Mouse (Mus musculus) limb, embryonic 11.5 days (tissue): ENCODE results near the gene Acyp2. TPM values are rescaled to one million over a fixed set of nuclear protein-coding genes. Genes with fewer than 3 reads are reported as not detected.

Source experiments
- ATAC-seq: fragments of 200-750 bp; cut with Nextera tagmentation; 2 replicates; pipeline ENCODE4 v1.8.0; 2017; ENCODE audit warnings: low read depth; ENCODE audit not compliant: insufficient number of reproducible peaks, low FRiP score, low TSS enrichment
- DNase-seq: peaks from one replicate; pipeline ENCODE4 v3.0.0-alpha.2; 2015; ENCODE audit warnings: low spot score
- H3K27ac ChIP-seq: fragments of 300-500 bp; sonication (generic); replicated peaks from 2 replicates; pipeline ENCODE4 v1.5.1; 2014; ENCODE audit warnings: low read depth, mild to moderate bottlenecking, low read length
- H3K27me3 ChIP-seq: fragments of 300-500 bp; sonication (generic); 2 replicates; pipeline ENCODE4 v1.6.1; 2014; ENCODE audit warnings: mild to moderate bottlenecking, low read length, mixed read lengths; ENCODE audit not compliant: control insufficient read depth, insufficient read depth
- H3K36me3 ChIP-seq: fragments of 300-500 bp; sonication (generic); 2 replicates; pipeline ENCODE4 v1.6.1; 2014; ENCODE audit warnings: mild to moderate bottlenecking, low read length, moderate library complexity, mixed read lengths; ENCODE audit not compliant: control insufficient read depth, insufficient read depth
- H3K4me1 ChIP-seq: fragments of 300-500 bp; sonication (generic); 2 replicates; pipeline ENCODE4 v1.6.1; 2014; ENCODE audit warnings: low read length, mixed read lengths; ENCODE audit not compliant: control insufficient read depth, insufficient read depth
- H3K4me2 ChIP-seq: fragments of 300-500 bp; sonication (generic); 2 replicates; pipeline ENCODE4 v1.6.1; 2014; ENCODE audit warnings: low read depth, mild to moderate bottlenecking, moderate library complexity; ENCODE audit not compliant: severe bottlenecking
- H3K4me3 ChIP-seq: fragments of 300-500 bp; sonication (generic); 2 replicates; pipeline ENCODE4 v1.5.1; 2014; ENCODE audit warnings: low read depth, low read length
- H3K9ac ChIP-seq: fragments of 300-500 bp; sonication (generic); 2 replicates; pipeline ENCODE4 v1.6.1; 2014; ENCODE audit warnings: mild to moderate bottlenecking, low read length
- H3K9me3 ChIP-seq: fragments of 300-500 bp; sonication (generic); 2 replicates; pipeline ENCODE4 v1.6.1; 2016; ENCODE audit warnings: low read length; ENCODE audit not compliant: control insufficient read depth
- WGBS: fragments of 180-500 bp; shearing (Covaris S2); extraction: QIAGEN DNeasy Blood & Tissue Kit; methylation state at CpG from one replicate; pipeline ENCODE4 v1.1.7; 2014; 5-methylcytosine and 5-hydroxymethylcytosine counted together
- polyA plus RNA-seq: library from polyadenylated mRNA; unstranded; fragments of >200 nt; fragmentation: Nextera tagmentation; extraction: Ambion mirVana; gene quantifications from 2 replicates; pipeline ENCODE4 v1.2.1, GENCODE M21; 2014

The Acyp2 gene
- polyA plus RNA-seq, result 3.9 and 6.2 TPM in 2 replicates

DNA sequence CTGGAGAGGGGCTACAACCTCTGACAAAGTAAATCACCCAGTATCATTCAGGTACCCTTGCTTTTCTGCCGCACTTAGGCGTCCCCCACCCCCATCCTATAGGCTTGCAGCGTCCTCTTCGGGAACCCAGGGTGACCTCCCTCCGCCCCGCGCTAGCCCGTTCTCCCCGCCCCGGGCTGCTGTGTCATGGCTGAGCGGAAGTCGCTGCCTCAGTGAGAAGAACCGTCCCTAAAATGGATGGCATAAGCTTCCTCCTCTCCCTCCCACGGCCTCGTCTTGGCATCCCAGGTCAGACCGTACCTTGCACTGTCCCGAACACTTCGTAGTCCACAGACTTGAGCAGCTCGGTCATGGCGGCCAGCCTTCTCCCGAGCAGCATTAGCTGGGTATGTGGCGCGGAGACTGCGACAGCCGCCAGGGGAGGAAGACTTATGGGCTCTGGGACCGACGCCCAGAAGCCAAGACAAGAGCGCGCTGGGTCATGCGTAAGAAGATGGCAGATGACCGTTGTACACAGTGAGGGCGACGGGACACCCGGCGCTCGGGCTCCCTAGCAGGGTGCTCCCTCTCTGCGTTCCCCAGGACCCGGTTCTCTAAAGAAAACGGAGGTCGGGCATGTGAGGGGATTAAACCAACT is at the start of gene Acyp2:
TSS of gene Acyp2 (minus strand) at position 587 of the 637 bp plus-strand sequence.
- DNase-seq (peak; percentile 87), ATAC-seq (peak; percentile 96)
- Histone ChIP-seq H3K4me2 (peak within 1 kb of the TSS; percentile 60), H3K36me3 (no peaks in the 10 kb centered on the region), H3K9me3 (no peaks in the 10 kb centered on the region), H3K27ac (no peak within 1 kb of the TSS; the same call in 1 of the 2 replicates), H3K4me1 (no peaks in the 10 kb centered on the region), H3K27me3 (no peaks in the 10 kb centered on the region), H3K4me3 (peak within 1 kb of the TSS; percentile 64), H3K9ac (peak within 1 kb of the TSS; percentile 83)
- 0% methylated on average over 40 of the region's 40 CpGs for whole genome bisulfite sequencing

DNA sequence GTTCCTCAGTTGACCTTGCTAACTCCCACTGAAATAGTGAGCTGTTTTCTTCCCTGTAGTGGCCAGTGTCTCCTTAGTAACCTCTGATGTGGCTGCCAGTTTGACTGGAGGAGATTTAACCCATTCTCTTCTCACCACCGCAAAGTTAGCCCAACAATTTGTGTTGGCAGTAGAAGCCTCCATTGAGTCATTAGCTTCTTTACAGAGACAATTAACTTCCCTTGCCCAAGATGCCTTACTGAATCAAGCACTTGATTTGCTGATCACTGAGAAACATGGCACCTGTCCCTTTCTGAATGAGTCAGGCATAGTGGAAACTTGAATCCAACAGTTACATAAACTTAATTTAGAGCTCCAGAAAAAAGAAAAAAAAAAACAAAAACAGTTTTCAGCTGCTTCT is 40.0 kb upstream of the Acyp2 start:
- ATAC-seq (no peak), DNase-seq (no peak)
- 84% methylated on average over 1 of the region's 1 CpGs for WGBS
- Histone ChIP-seq H3K4me2 (no peak overlapping the region), H3K9ac (no peak overlapping the region), H3K4me1 (no peaks in the 10 kb centered on the region), H3K9me3 (no peaks in the 10 kb centered on the region), H3K27ac (no peak overlapping the region), H3K27me3 (no peaks in the 10 kb centered on the region), H3K36me3 (no peaks in the 10 kb centered on the region), H3K4me3 (no peak overlapping the region)

DNA sequence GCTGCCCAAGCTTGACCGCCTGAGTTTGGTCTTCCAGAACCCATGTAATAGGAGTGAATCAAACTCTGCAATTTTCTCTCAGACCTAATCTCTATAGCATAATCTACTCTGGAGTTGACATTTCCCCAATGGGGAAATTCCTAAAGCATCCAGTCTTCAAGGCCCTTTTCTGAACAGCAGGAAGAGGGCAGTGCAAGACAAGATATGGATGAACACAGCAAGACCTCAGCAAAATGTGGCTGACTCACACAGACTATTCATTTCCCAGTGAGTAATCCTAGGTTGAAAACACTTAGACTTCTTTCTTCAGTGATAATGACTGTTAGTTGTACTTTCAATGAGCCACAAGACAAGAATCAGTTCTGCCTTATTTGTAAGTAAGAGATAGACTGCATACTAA is 26.7 kb upstream of the Acyp2 start:
- no peak for DNase-seq
- Histone ChIP-seq H3K27me3 (no peaks in the 10 kb centered on the region), H3K9me3 (no peaks in the 10 kb centered on the region), H3K4me1 (no peaks in the 10 kb centered on the region), H3K9ac (no peak overlapping the region), H3K27ac (no peak overlapping the region), H3K36me3 (no peaks in the 10 kb centered on the region), H3K4me2 (no peak overlapping the region), H3K4me3 (no peak overlapping the region)
- no peak for ATAC-seq
- WGBS, result 88% methylated on average over 1 of the region's 1 CpGs

DNA sequence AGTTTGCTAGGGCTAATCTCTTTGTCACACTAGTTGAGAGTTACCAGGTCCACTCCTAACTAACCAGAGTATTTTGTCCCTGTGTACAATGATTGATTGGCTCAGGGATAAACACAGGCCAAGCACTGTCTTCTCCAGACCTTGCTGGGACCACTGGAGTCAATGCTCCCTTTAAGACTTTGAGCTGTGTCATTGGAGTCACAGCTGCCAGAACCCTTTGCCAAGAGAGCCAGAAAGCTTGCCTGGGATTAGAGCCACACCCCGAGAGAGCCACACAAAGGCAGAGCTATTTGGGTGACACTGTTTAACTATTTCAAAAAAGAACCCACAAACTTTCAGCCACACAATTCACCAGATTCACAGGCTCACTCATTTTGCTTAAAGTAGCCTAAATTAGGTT is 23.3 kb upstream of the Acyp2 start:
- no peak overlapping the region for H3K27ac ChIP-seq

DNA sequence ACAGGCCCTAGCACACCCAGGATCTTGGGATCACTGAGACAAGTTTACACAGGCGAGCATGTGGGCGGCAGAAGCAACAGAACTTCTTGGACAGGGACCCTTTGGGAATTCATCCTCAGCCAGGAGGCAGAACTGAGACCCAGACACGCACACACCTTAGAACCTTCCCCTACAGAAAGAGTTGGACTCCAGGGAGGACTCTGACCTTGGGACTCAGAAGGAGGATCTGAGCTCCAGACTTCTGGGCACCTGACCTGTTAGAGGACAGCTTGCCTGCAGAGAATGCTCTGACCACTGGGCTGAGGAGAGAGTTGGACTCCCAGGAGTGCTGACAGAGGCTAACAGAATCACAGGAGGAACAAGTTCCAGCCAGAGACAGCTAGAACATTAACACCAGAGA is 13.6 kb upstream of the Acyp2 start:
- Histone ChIP-seq H3K36me3 (no peaks in the 10 kb centered on the region), H3K9me3 (no peaks in the 10 kb centered on the region), H3K4me3 (no peak overlapping the region), H3K9ac (no peak overlapping the region), H3K4me2 (no peak overlapping the region), H3K27ac (no peak overlapping the region), H3K4me1 (no peaks in the 10 kb centered on the region), H3K27me3 (no peaks in the 10 kb centered on the region)
- no peak for DNase-seq
- no peak for ATAC-seq
- WGBS, result 95% methylated on average over 3 of the region's 3 CpGs

More for the DNA sequence above, 23.3 kb upstream of the Acyp2 start:
- H3K27me3 ChIP-seq, result no peaks in the 10 kb centered on the region
- H3K4me1 ChIP-seq, result no peaks in the 10 kb centered on the region
- H3K4me3 ChIP-seq, result no peak overlapping the region
- no peak for DNase-seq
- no peaks in the 10 kb centered on the region for H3K36me3 ChIP-seq
- no peak overlapping the region for H3K4me2 ChIP-seq
- no peaks in the 10 kb centered on the region for H3K9me3 ChIP-seq
- 50% methylated on average over 1 of the region's 1 CpGs for whole genome bisulfite sequencing
- ATAC-seq, result no peak
- H3K9ac ChIP-seq, result no peak overlapping the region

DNA sequence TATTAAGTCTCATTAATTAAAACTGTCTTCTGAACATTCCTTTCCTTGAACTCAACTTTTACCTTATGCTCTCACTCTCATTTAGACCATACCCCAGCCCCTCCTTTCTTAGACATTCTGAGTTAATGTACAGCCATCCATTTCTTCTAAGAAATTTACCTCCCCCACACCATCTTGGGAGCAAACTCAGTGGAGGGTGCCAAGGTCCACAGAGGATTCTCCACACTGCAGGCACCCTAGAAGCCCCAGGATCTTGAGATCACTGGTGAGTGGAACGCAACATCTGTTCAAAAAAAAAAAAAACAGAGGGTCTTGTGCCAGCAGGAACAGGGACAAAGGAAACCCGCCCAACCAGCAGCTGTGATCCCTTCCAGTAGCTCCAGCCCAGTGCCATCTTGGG is 13.2 kb upstream of the Acyp2 start:
- Histone ChIP-seq H3K9ac (no peak overlapping the region), H3K4me3 (no peak overlapping the region), H3K27ac (no peak overlapping the region), H3K4me1 (no peaks in the 10 kb centered on the region), H3K36me3 (no peaks in the 10 kb centered on the region), H3K4me2 (no peak overlapping the region), H3K27me3 (no peaks in the 10 kb centered on the region), H3K9me3 (no peaks in the 10 kb centered on the region)
- DNase-seq (no peak), ATAC-seq (no peak)
- 84% methylated on average over 2 of the region's 2 CpGs for WGBS

DNA sequence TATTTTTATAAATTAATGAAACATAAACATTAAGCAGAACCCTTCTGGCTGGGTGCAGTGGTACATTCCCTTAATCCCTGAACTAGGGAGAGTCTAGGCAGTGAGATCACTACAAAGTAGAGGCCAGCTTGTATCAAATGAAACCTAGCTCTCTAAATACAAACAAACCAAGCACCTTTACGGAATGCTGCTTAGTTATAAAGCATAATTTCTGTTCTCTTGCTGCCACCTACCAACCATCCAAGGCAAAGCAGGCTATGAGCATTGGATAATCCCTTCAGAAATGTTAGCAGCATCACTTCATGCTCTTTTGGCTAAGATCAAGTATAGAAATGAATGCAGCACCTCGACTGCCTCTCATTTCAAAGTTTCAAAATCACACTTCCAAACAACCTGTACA is 7.7 kb upstream of the Acyp2 start:
- 42% methylated on average over 2 of the region's 2 CpGs for WGBS
- DNase-seq, result no peak

DNA sequence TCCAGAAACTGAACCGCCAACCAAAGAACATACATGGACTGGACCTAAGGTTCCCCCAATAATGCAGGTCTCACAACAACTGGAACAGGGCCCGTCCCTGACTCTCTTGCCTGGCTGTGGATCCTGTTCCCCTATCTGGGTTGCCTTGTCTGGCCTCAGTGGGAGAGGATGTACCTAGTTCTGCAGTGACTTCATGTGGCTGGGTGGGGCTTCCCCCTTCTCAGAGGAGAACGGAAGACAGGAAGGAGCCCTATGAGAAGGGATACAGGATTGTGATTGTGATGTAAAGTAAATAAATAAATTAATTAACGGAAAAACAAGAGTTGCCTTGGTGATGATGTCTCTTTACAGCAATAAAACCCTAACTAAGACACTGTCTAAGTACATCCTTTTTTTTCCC is 6.7 kb upstream of the Acyp2 start:
- Histone ChIP-seq H3K27ac (no peak overlapping the region), H3K9me3 (no peaks in the 10 kb centered on the region), H3K4me2 (no peak overlapping the region), H3K36me3 (no peaks in the 10 kb centered on the region), H3K4me1 (no peaks in the 10 kb centered on the region), H3K27me3 (no peaks in the 10 kb centered on the region), H3K4me3 (no peak overlapping the region), H3K9ac (no peak overlapping the region)
- 95% methylated on average over 4 of the region's 4 CpGs for WGBS
- ATAC-seq, result no peak
- no peak for DNase-seq

More for the DNA sequence above, 7.7 kb upstream of the Acyp2 start:
- no peak overlapping the region for H3K9ac ChIP-seq
- no peaks in the 10 kb centered on the region for H3K36me3 ChIP-seq
- H3K4me1 ChIP-seq, result no peaks in the 10 kb centered on the region
- H3K4me2 ChIP-seq, result no peak overlapping the region
- H3K27ac ChIP-seq, result no peak overlapping the region
- no peaks in the 10 kb centered on the region for H3K27me3 ChIP-seq
- no peak overlapping the region for H3K4me3 ChIP-seq
- no peak for ATAC-seq
- no peaks in the 10 kb centered on the region for H3K9me3 ChIP-seq

DNA sequence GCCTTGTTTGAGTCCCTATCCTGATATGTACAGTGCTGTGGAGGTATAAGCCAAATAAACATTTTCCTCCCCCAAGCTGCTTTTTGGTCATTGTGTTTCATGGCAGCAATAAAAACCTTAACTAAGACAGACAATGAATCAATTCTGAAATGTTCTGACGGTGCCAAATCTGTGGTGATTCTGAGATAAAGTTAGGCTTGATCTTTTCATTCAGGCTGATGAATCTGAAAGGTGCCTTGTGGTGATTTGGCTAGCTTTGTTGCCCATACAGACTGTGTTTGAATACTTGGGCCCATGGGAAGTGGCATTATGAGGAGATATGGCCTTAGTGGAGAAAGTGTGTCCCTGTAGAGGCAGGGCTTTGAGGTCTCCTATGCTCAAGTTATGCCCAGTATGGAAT is 1.0 kb upstream of the Acyp2 start:
- DNase-seq, result no peak
- H3K4me2 ChIP-seq, result no peak overlapping the region
- no peak overlapping the region for H3K9ac ChIP-seq
- no peak overlapping the region for H3K27ac ChIP-seq
- no peaks in the 10 kb centered on the region for H3K9me3 ChIP-seq
- no peak for ATAC-seq
- no peaks in the 10 kb centered on the region for H3K27me3 ChIP-seq
- H3K36me3 ChIP-seq, result no peaks in the 10 kb centered on the region
- 80% methylated on average over 1 of the region's 1 CpGs for WGBS
- no peaks in the 10 kb centered on the region for H3K4me1 ChIP-seq
- no peak overlapping the region for H3K4me3 ChIP-seq
